Mouse (Mus musculus) cerebellum, adult 11-12 months (tissue): ENCODE results near the gene Gm44511.
"Not testable (repeated sequence)": the region's sequence is repeated elsewhere in the genome, so short reads cannot be mapped to it uniquely, and the experiment has no call there.

Source experiments
- DNase-seq: peaks from one replicate; pipeline ENCODE4 v3.0.0; 2022

The Gm44511 gene

DNA sequence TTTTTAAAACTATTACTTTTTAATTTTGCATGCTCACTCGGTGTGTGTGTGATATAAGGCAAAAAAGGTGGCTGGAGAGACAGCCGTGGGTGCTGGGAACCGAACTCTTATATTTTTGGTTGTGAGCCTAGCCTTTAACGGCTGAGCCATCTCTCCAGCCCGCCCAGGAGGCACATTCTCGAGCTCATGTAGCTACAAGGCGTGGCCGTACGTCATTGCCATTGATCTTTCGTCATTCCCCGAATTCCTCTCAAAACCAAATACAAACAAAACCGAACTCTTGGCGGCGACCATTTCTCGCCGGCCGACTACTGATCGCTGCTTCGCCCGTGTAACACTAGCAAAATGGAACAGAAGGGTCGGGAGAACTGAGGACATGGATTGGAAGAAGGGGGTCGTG lies 66.1 kb downstream of the Gm44511 start:
- peak; percentile 91 for DNase-seq

DNA sequence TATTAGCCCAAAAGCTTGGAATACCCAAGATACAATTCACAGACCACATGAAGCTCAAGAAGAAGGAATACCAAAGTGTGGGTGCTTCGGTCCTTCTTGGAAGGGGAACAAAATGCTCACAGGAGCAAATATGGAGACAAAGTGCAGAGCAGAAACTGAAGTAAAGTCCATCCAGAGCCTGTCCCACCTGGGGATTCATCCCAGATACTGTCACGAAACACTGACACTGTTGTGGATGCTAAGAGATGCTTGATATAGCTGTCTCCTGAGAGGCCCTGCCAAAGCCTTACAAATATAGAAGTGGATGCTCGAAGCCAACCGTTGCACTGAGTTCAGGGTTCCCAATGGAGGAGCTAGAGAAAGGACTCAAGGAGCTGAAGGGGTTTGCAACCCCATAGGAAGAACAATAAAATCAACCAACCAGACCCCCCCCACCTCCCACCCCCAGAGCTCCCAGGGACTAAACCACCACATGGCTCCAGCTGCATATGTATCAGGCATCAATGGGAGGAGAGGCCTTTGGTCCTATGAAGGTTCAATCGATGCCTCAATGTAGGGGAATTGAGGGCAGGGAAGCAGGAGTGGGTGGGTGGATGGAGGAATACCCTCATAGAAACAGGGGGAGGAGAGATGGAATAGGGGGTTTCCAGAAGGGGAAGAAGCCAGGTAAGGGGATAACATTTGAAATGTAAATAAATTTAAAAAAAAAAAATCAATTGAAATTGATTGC lies 66.7 kb downstream of the Gm44511 start:
- peak; percentile 47 for DNase-seq

DNA sequence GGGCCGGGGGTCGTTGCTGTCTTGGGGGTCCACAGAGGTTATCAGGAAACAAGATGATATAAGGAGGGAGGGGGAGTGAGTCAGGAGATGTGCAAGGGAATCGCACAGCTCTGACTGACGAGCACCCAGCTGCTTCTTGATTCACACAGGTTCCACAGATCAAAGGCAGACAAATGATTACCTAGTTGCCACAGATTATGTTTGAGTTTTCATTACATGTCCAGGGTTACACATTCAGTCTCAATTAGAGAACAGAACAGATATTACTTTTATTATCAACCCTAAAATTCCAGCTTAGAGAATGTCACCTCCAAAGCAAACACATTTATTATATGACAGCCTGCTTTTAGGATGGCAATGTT lies 70.7 kb downstream of the Gm44511 start:
- not testable (repeated sequence) for DNase-seq

DNA sequence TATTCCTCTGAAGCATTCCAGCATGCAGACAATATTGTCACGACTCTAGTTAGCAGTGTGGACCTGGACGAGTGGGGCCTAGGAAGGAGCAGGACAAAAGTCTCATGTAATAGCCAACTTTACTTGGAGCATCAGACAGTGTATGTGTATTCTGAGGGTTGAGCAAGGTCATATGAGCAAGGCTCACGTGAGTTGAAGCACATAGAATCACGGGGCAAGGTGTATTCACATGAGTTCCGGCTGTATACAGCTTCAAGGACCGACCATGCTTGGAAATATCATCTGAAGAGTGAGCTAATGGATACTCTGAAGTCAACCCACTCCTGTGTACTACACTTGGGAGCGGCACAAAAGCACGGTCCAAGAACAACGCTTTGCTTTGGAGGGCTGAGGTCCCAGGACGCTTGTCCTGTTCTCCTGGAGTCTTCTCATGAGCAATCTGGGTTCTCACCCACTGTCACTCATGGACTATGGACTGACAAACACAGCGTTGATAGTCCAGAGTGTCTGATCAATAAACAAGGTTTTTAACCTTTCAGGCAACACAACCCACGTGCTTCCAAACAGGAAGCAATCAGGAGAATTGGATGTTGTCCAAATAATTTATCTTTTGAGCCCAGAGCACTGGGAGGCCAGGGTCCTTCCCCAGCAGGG lies 71.2 kb downstream of the Gm44511 start:
- DNase-seq: peak; percentile 19

DNA sequence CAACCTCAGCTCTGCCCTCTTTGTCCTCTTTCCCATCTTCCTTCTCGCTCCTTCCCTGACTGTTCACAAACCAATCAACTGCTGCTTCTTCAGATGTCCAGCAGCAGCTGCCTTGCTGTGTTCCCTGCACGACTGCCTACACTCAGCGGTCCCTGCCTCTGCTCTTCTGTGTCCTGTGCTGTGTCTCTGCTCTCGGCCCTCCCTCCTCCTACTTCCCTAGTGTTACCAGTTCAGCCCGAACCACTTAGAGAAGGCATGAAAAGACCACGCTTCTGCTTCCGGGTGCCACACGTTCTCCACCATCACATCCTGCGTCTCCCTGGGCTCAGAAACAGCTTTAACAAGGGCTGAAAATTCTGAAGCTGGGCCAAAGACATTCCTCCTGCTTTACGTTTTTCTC lies 71.8 kb downstream of the Gm44511 start:
- peak; percentile 48 for DNase-seq

DNA sequence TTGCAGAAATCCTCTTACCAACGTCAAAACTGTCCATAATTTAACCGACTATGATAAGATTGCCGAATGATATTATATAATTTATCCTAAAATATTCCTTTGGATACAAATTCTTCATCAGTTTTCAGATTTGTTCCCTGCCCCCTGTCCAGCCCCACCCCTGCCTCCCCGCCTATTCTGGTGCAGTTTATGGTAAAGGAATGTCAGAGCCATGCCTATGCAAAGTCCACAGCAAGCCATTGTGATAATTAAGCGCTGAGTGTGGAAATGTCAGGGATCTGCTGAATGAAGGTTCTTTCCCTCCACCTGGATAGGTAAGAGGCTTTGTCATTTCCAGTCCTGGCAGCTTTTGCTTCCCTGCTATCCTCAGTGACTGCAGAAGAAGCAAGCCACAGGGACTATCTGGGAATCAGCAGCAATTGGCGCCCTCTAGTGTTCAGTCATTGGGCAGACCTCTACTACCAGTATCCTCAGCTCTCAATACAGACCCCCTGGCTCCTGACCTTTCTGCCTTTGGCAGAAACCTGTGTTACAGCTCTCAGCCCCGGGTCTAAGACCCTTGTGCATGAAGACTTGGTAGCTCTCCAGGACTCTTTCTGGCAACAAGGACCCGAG lies 72.4 kb downstream of the Gm44511 start:
- DNase-seq: peak; percentile 86

DNA sequence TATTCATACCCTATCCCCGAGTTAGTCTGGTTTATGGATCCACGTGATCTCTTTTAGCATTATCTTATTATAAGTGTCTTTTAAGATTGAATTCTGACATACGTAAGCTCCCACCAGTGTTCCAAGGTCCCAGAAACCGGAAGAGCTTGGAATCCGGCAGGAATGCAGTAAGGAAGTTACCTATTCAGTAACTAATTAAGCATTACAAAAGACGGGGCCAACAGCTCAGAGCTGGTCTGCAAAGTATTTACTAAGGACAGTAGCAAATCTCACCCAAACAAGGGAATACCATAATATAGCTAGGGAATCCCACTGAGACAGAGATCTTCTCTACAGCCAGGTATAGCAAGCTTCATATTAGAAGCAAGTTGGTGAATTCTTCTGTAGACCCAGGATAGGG lies 79.1 kb downstream of the Gm44511 start:
- DNase-seq: not testable (repeated sequence)

DNA sequence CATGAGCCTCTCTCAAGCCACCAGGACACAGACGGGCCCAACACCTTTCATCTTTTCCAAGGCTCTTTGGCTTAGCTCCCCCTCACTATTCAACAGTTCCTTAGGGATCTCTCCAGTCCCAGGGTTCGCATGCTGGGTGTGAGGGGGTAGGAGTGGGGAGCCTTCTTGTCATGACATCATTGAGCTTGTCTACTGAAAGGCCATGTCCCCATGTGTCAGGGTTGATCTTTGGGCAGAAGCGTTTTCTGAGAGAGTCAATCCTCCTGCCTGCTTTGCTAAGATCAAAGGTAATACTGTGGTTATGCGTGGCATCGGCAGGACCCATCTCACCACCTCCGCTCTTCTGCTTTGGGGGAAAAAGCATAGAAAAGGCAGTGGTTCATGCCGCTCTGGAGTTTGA lies 88.7 kb downstream of the Gm44511 start:
- no peak for DNase-seq

DNA sequence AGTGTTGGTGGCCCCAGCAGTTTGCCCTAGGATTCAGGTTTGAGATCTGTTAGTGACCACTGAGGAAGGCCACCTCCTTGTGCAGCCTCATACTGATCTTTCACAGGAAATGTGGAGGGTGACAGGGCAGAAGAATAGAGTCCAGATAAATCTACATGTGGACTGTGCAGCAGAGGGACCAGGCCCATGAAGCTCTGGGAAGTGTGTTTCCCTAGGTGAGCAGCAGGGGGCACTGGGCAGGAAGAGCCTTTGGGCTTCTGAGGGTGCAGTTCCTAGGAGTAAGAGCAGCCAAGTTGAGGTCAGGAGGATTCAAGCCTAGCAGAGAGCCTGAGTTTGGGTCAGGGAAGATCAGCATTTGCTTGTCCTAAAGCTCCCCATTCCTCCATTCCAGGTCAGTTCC lies 90.0 kb downstream of the Gm44511 start:
- DNase-seq: no peak

DNA sequence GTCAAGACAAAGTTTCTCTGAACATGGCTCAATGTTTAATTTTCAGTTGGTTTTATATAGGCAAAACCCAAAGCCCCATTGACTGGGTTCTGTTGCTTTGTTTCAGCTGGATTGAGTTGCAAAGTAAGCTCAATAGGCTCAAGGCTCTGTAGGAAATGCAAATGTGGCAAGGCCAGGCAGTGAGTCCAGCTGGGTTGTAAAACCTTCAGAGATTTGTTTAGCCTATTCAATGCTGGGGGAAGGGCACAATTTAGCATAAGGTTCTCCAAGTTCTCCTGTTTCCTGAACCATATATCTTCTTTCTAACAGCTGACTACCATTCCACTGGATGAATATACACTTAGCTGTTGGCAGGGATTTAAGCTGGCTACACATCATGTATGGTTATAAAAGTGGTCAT lies 91.2 kb downstream of the Gm44511 start:
- no peak for DNase-seq

DNA sequence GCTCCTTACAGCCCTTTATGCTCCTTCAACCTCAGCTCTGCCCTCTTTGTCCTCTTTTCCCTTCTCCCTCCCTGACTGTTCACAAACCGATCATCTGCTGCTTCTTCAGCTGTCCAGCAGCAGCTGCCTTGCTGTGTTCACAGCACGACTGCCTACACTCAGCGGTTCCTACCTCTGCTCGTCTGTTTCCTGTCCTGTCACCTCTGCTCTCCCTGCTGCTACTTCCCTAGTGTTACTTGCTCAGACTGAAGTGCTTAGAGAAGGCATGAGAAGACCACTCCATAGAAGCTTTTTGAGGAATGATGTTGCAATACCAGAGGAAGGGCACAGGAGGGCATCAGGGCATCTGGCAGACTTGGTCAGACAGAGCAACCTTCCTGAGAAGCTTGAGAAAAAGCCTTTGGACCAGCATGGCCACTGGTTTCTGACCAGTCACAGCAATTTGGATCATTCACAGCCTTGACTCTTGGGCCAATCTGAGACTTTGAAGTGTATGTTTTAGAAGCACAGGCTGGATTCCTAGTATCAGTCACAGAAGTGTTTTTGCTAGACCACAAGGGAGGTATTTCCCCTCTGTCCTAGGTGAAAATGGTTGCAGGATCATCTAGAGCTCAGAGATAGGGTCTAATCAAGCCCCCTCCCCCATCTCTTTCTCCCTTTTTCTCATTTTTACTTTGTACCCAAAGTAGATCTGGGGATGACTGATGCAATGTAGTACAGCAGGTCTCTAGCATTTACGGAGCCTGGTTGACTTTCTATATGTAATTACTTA lies 92.0 kb downstream of the Gm44511 start:
- DNase-seq: no peak

DNA sequence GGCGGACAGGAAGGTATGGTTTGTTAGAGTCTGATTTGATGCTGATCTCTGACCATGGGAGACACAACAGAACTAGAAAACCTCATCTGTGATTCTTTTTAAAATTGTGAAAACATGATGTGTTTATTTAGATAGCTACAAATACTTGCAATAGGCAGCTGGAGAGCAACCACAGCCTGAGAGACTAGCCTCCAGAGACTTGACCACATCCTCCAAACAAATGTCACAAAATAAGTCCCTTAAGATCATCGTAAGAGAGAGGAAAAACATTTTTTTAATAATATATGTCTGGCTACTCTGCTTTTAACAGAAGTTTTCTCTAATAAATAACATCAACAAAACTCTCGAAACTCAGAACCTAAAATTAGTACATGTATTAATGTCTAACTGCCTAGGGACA lies 94.1 kb downstream of the Gm44511 start:
- DNase-seq: no peak
